Mouse (Mus musculus) liver, embryonic 15.5 days (tissue): ENCODE results near the gene Gnaq. TPM values are rescaled to one million over a fixed set of nuclear protein-coding genes. Genes with fewer than 3 reads are reported as not detected.

ENCODE experiments used
- ATAC-seq: fragments of 200-750 bp; cut with Nextera tagmentation; 2 replicates; pipeline ENCODE4 v1.8.0; 2017; ENCODE audit warnings: moderate number of reproducible peaks, mild to moderate bottlenecking, moderate library complexity; ENCODE audit not compliant: insufficient read depth
- H3K27ac ChIP-seq: fragments of 300-500 bp; sonication (generic); replicated peaks from 2 replicates; pipeline ENCODE4 v1.5.1; 2015; ENCODE audit warnings: mild to moderate bottlenecking, inconsistent platforms
- H3K27me3 ChIP-seq: fragments of 300-500 bp; sonication (generic); 2 replicates; pipeline ENCODE4 v1.6.1; 2015; ENCODE audit warnings: mild to moderate bottlenecking, inconsistent platforms
- H3K36me3 ChIP-seq: fragments of 300-500 bp; sonication (generic); replicated peaks from 2 replicates; pipeline ENCODE4 v1.6.1; 2015; ENCODE audit warnings: moderate library complexity, mild to moderate bottlenecking, inconsistent platforms
- H3K4me1 ChIP-seq: fragments of 300-500 bp; sonication (generic); replicated peaks from 2 replicates; pipeline ENCODE4 v1.6.1; 2015; ENCODE audit warnings: inconsistent platforms
- H3K4me2 ChIP-seq: fragments of 300-500 bp; sonication (generic); 2 replicates; pipeline ENCODE4 v1.6.1; 2015; ENCODE audit warnings: moderate library complexity, mild to moderate bottlenecking, inconsistent platforms
- H3K4me3 ChIP-seq: fragments of 300-500 bp; sonication (generic); replicated peaks from 2 replicates; pipeline ENCODE4 v1.5.1; 2015; ENCODE audit warnings: mild to moderate bottlenecking, inconsistent platforms
- H3K9ac ChIP-seq: fragments of 300-500 bp; sonication (generic); 2 replicates; pipeline ENCODE4 v1.6.1; 2015; ENCODE audit warnings: moderate library complexity, mild to moderate bottlenecking, inconsistent platforms
- H3K9me3 ChIP-seq: fragments of 300-500 bp; sonication (generic); replicated peaks from 2 replicates; pipeline ENCODE4 v1.6.1; 2016; ENCODE audit warnings: inconsistent platforms
- WGBS: fragments of 180-500 bp; shearing (Covaris S2); methylation state at CpG from one replicate; pipeline ENCODE4 v1.1.7; 2015; ENCODE audit warnings: mixed read lengths; ENCODE audit not compliant: insufficient replicate concordance; 5-methylcytosine and 5-hydroxymethylcytosine counted together
- polyA plus RNA-seq: library from polyadenylated mRNA; unstranded; fragments of >200 nt; fragmentation: Nextera tagmentation; extraction: Ambion mirVana; gene quantifications from 2 replicates; pipeline ENCODE4 v1.2.1, GENCODE M21; 2015

The Gnaq gene
- polyA plus RNA-seq, 1 experiment from 2014 or later: 3.9 TPM

DNA sequence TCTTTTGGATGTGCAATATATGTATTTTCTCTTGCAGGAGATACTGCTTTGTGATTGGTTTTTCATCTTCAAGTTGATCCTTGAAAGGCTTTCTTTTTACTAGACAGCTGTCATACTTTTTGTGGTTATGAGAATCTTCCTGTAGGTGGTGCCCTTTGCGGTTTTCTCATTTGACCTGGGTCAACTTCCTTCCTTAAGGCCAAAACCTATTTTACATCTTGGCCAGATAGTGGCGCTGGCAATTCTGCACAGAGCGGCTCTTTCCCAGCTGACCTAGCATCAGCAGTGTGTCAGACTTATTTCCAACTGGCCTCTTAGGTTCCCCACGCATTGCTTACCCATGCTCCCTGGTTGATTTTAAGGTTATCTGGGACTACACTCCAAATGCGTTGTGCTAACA, 3.9 kb upstream of the Gnaq start:
- Histone ChIP-seq H3K36me3 (no peaks in the 10 kb centered on the region), H3K27me3 (peaks cover 53% of the 10 kb centered on the region), H3K4me3 (no peak overlapping the region), H3K27ac (no peak overlapping the region), H3K9me3 (no peaks in the 10 kb centered on the region), H3K4me2 (no peak overlapping the region), H3K9ac (no peak overlapping the region), H3K4me1 (peaks cover 9% of the 10 kb centered on the region; the same call in 1 of the 2 replicates)
- ATAC-seq: no peak
- 23% methylated on average over 5 of the region's 5 CpGs for WGBS

DNA sequence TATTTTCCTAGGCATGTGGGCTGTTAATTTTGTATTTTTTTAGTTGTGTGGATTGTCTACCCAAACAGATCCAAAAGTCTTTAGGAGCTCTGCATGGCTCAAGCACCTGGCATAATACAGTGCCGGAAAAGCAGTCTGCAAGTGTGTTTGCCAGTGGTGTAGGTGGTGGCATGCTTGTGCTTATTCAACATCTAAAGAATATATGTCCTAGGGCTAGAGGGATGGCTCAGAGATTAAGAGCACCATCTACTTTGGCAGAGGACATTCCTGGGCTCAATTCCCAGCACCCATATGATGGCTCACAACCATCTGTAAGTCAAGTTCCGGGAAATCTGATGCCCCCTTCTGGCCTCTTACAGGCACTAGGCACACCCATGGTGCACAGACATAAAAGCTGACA, 3.5 kb upstream of the Gnaq start:
- Histone ChIP-seq H3K4me1 (peaks cover 9% of the 10 kb centered on the region; the same call in 1 of the 2 replicates), H3K4me3 (no peak overlapping the region), H3K4me2 (no peak overlapping the region), H3K27me3 (peaks cover 57% of the 10 kb centered on the region), H3K9me3 (no peaks in the 10 kb centered on the region), H3K36me3 (no peaks in the 10 kb centered on the region), H3K27ac (no peak overlapping the region), H3K9ac (no peak overlapping the region)
- no peak for ATAC-seq
- 66% methylated on average over 2 of the region's 2 CpGs for WGBS

DNA sequence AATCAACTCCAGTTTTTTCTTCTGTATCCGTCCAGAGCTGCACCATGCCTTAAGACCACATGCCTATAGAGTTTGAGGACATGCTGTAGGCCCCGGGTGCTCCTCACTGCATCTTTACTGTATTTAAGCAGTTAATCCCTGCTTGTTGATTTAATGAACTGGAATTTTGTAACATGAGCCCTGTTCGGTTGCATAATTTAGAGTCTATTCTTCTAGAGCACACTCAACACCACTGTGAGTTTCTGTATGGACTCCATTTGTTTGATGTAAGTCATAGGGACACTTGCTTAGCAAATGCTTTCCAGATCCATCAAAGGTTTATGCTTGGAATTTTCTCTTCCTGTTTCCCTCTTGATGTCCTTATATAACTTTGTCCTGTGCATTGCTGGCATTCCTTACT, 2.2 kb upstream of the Gnaq start:
- Histone ChIP-seq H3K4me1 (peaks cover 20% of the 10 kb centered on the region), H3K27ac (no peak overlapping the region)
- 36% methylated on average over 3 of the region's 3 CpGs for WGBS

DNA sequence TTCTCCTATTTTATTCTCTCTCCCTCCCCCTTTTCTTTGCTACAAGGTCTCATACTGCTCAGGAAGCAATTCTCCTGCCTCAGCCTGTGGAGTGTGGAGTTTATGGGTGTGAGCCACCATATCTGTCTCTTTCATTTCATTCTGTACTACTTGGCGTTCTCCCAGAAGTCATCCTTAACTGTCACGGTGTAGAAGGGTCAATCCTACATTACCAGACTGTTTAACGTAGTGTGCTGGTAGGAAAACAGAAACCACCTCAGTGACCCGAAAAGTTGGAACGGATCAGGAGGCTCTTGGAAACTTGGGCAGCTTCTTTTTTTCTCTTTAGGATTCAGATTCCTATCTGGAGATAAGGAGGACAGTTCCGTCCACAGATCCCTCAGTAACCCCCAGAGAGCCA, 800 bp upstream of the Gnaq start:
- Histone ChIP-seq H3K4me3 (peak overlapping the region; percentile 67), H3K27me3 (peaks cover 73% of the 10 kb centered on the region), H3K4me2 (peak overlapping the region; percentile 81), H3K9ac (peak overlapping the region; percentile 46; the same call in 1 of the 2 replicates), H3K9me3 (no peaks in the 10 kb centered on the region), H3K27ac (0 out of 2 replicates have a peak overlapping the region, but pooled peaks have one; percentile 51), H3K4me1 (peaks cover 20% of the 10 kb centered on the region), H3K36me3 (no peaks in the 10 kb centered on the region)
- 9% methylated on average over 6 of the region's 6 CpGs for WGBS
- ATAC-seq: no peak

More for the DNA sequence above, 2.2 kb upstream of the Gnaq start:
- Histone ChIP-seq H3K4me2 (no peak overlapping the region), H3K4me3 (no peak overlapping the region), H3K9ac (no peak overlapping the region), H3K36me3 (no peaks in the 10 kb centered on the region), H3K9me3 (no peaks in the 10 kb centered on the region), H3K27me3 (peaks cover 70% of the 10 kb centered on the region)
- ATAC-seq: no peak

DNA sequence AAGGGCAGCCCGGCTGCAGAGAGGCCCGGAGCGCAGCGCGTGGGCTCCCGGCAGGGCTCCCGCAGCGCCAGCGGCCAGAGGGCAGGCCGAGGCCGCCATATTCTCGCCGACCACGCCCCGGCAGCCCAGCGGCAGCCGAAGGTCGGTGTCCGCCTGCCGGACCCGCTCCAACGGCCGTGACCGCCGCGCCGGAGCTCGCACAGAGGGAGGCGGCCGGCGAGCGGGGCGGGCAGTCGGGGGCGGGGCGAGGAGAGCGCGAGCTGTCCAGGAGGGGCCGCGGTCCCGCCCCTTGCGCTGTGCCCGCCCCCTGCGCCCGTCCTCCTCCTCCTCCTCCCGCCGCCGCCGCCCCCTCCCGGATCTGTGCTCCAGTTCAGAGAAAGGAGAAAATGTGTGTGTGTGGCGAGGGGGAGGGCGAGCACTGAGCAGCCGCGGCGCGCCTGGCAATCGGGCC, 266 bp upstream of the Gnaq start:
- peak overlapping the region; percentile 81 for H3K4me2 ChIP-seq
- H3K9me3 ChIP-seq: no peaks in the 10 kb centered on the region
- H3K4me1 ChIP-seq: peaks cover 20% of the 10 kb centered on the region
- peaks cover 73% of the 10 kb centered on the region for H3K27me3 ChIP-seq
- H3K36me3 ChIP-seq: no peaks in the 10 kb centered on the region
- WGBS: under 1% methylated on average over 54 of the region's 57 CpGs
- peak overlapping the region; percentile 67 for H3K4me3 ChIP-seq
- H3K9ac ChIP-seq: peak overlapping the region; percentile 62
- H3K27ac ChIP-seq: peak overlapping the region; percentile 77
- ATAC-seq: peak; percentile 89

DNA sequence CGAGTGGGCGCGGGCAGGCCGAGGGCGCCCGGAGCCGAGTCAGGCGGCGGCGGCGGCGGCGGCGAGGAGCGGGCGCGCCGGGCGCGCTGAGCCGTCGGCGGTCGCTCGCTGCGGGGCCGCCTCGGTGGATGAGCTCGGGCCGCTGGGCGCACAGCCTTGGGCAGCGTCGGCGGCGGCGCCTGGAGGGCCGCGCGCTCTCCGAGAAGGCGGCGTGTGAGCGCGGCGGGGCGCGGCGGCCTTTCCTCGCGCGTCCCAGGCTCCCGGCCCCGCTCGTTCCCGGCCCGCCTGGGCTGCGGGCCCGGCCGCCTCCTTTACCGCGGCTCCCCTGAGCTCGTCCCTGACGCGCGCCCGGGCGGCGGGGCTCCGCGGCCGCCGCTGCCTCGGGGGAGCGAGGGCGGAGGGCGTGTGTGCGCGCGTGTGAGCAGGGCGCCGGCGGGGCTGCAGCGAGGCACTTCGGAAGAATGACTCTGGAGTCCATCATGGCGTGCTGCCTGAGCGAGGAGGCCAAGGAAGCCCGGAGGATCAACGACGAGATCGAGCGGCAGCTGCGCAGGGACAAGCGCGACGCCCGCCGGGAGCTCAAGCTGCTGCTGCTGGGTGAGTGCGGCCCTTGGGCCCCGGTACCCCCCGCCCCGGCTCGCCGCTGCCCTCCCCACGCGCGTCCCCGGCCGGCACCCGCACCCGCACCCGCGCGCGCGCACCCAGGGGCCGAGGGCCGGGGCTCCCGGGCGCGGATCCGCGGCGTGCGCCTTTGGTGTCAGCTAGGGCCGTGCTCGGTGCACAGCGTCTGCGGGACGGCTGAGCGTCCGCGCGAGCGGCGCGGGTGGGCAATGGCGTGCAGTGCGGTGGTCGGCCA, 462 bp downstream of the Gnaq start:
- Histone ChIP-seq H3K4me3 (peak overlapping the region; percentile 67), H3K4me2 (peak overlapping the region; percentile 81), H3K27ac (peak overlapping the region; percentile 77), H3K9ac (peak overlapping the region; percentile 62), H3K27me3 (peaks cover 69% of the 10 kb centered on the region), H3K36me3 (no peaks in the 10 kb centered on the region), H3K4me1 (peaks cover 20% of the 10 kb centered on the region), H3K9me3 (no peaks in the 10 kb centered on the region)
- under 1% methylated on average over 115 of the region's 139 CpGs for WGBS
- ATAC-seq: no peak; the same call in none of the 2 replicates

DNA sequence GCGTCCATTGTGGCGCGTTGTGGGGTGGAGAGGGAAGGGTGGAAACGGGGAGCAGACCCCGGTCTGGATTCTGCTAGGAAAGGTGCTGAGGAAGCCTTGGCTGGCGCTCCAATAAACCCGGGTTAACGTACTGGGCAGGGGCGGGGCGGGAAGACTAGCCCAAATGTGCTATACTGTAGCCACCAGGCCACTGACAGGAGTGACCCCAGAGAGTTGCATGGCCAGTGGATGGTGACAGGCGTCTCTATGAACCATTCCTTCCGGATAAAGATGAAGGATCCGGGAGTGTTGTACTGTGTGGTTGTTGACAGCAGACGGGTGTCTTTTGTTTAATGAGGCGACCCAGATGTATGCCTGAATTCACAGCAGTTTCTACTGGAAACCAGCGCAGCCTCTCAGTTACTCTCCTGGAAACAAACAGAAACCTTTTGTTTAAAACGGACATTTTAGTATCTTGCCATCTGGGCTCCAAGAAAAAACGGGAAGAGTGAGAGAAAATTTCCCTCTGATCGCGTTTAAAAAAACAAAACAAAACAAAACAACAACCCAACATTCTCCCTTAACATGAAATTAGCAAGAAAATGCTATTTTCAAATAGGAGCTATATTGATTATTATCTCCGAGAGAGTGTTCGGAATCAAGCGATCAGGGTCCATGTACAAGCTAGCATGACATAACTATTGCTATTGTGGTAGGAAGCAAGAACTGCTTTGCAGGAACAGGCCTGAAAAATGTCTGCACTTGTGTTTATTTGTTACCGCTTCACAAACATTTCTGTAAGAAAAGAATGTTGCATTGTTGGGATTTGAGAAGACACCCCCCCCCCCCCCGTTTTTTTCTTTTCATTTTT, 1.3 kb downstream of the Gnaq start:
- WGBS: 8% methylated on average over 25 of the region's 25 CpGs
- ATAC-seq: no peak

DNA sequence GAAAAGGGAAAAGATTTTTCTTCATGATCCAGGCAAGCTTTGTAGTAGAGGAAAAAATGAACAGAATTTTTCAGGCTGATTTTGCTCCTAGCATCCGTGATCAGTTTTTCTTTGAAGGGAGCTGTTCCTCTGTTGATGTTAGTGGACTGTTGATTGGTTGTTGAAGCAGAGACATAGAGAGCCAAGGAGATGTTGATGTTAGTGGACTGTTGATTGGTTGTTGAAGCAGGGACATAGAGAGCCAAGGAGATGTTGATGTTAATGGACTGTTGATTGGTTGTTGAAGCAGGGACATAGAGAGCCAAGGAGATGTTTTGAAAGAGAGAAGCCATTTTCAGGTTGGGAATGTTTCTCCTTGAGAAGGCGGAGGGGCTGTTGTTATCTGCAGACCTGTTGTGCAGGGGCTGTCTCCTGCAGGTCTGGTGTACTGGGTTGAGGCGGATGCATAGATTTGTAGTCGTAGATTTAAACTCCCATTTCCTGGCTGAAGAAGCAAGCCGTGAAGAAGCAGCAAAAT, 5.5 kb downstream of the Gnaq start:
- WGBS: 52% methylated on average over 5 of the region's 5 CpGs
- Histone ChIP-seq H3K9me3 (no peaks in the 10 kb centered on the region), H3K27ac (no peak overlapping the region), H3K36me3 (no peaks in the 10 kb centered on the region), H3K27me3 (peaks cover 26% of the 10 kb centered on the region), H3K4me3 (no peak overlapping the region), H3K4me2 (no peak overlapping the region), H3K4me1 (peaks cover 42% of the 10 kb centered on the region), H3K9ac (no peak overlapping the region)
- no peak for ATAC-seq

More for the DNA sequence above, 1.3 kb downstream of the Gnaq start:
- H3K4me2 ChIP-seq: peak overlapping the region; percentile 81
- H3K9ac ChIP-seq: peak overlapping the region; percentile 62
- peak overlapping the region; percentile 67 for H3K4me3 ChIP-seq
- H3K4me1 ChIP-seq: peaks cover 20% of the 10 kb centered on the region
- H3K27ac ChIP-seq: peak overlapping the region; percentile 77; the same call in 1 of the 2 replicates
- no peaks in the 10 kb centered on the region for H3K36me3 ChIP-seq
- peaks cover 64% of the 10 kb centered on the region for H3K27me3 ChIP-seq
- H3K9me3 ChIP-seq: no peaks in the 10 kb centered on the region

DNA sequence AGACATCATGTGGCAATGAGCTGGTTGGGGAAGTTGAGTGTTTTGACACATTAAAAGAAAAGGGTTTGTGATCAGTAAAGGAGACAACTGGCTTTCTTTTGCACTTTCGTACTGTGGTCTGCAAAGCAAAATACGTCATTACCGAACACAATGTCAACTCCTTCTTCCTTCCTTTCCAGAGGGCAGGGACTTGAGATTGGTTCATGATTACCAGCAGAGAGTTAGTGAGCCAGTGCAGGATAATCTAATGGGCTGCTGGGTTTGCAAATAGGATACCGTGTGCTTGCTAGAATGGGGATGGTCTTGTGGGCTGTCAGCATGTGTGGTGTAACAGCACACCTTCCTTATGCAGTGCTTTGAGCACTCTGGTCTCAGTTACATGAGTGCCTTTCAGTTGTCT, 8.1 kb downstream of the Gnaq start:
- WGBS: 18% methylated on average over 4 of the region's 4 CpGs
- Histone ChIP-seq H3K27me3 (peaks cover 2% of the 10 kb centered on the region; the same call in 1 of the 2 replicates), H3K4me1 (peaks cover 36% of the 10 kb centered on the region), H3K27ac (0 out of 2 replicates have a peak overlapping the region, but pooled peaks have one; percentile 19), H3K36me3 (no peaks in the 10 kb centered on the region), H3K4me3 (no peak overlapping the region), H3K9me3 (no peaks in the 10 kb centered on the region), H3K9ac (no peak overlapping the region), H3K4me2 (peak overlapping the region; percentile 27)
- ATAC-seq: no peak

DNA sequence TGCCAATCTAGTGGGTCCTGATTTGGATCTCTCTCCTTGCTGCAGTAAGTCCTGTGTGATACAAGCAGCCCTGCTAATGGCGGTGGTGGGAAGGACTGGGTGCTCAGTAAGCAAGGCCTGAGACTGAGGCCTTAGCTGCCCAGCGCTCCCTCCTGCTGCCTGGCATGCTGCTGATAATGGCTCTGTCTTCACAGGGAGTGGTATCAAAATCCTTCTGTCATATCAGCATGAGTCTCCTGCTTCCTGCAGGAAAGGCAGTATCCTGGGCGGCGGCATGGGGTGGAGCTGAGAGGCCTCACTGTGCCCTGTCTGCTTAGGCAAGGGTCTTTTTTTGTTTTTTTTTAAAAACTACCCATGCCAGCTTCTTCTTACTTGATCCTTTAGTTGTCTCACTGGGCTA, 9.2 kb downstream of the Gnaq start:
- no peaks in the 10 kb centered on the region for H3K27me3 ChIP-seq
- no peaks in the 10 kb centered on the region for H3K36me3 ChIP-seq
- no peak overlapping the region for H3K4me3 ChIP-seq
- peaks cover 36% of the 10 kb centered on the region for H3K4me1 ChIP-seq
- no peak overlapping the region for H3K27ac ChIP-seq
- H3K9me3 ChIP-seq: no peaks in the 10 kb centered on the region
- ATAC-seq: peak; percentile 80
- 12% methylated on average over 4 of the region's 4 CpGs for WGBS
- H3K4me2 ChIP-seq: no peak overlapping the region; the same call in 1 of the 2 replicates
- H3K9ac ChIP-seq: no peak overlapping the region
